14 mouse cellular contexts compared by ENCODE assay signal in genomic region chr1:90748544-90748943, GRCm38 (mm10).
DNase-seq lines count a peak whose midpoint lies in the region; ATAC-seq and TF ChIP-seq lines count a peak whose summit lies in the region.
"Had no signal": no experiment of that assay in that cellular context is flagged by ENCODE, and none has a peak within 500 bp of the region (broad histone marks: within the 10 kb centered on the region; RNA-seq: fewer than 3 reads in every experiment).

No protein-coding gene starts in this region.

- no peaks in the 10 kb centered on the region for H3K27me3 ChIP-seq in hindbrain, postnatal 0 days (ENCODE audit: insufficient read depth, low read length)
- no peaks in the 10 kb centered on the region for H3K27me3 ChIP-seq in hindbrain, embryonic 16.5 days (replicated peaks; ENCODE audit: control insufficient read depth, insufficient read depth, low read length)
- H3K27me3 ChIP-seq: liver, embryonic 12.5 days had no signal

- whole genome bisulfite sequencing in hindbrain, postnatal 0 days = 37% methylated on average over 4 of the region's 4 CpGs
- 65% methylated on average over 4 of the region's 4 CpGs for WGBS in hindbrain, embryonic 16.5 days

- H3K27ac ChIP-seq in hindbrain, postnatal 0 days = no peak overlapping the region
- no peak overlapping the region for H3K27ac ChIP-seq in hindbrain, embryonic 16.5 days (ENCODE audit: low read depth, low read length)
- H3K27ac ChIP-seq: liver, embryonic 12.5 days had no signal

- H3K9ac ChIP-seq in hindbrain, postnatal 0 days (replicated peaks; ENCODE audit: low read length) = no peak overlapping the region
- no peak overlapping the region for H3K9ac ChIP-seq in hindbrain, embryonic 16.5 days (ENCODE audit: low read depth, low read length)
- H3K9ac ChIP-seq: liver, embryonic 12.5 days had no signal

- H3K9me3 ChIP-seq in hindbrain, postnatal 0 days (ENCODE audit: low read length) = no peaks in the 10 kb centered on the region
- H3K9me3 ChIP-seq in hindbrain, embryonic 16.5 days (ENCODE audit: control insufficient read depth, low read length) = no peaks in the 10 kb centered on the region
- H3K9me3 ChIP-seq: liver, embryonic 12.5 days had no signal

- ATAC-seq in hindbrain, postnatal 0 days = no peak
- ATAC-seq in hindbrain, embryonic 16.5 days = no peak
- ATAC-seq: liver, embryonic 12.5 days; lung, postnatal 0 days had no signal

- H3K4me2 ChIP-seq in hindbrain, postnatal 0 days (ENCODE audit: low read depth, low read length) = no peak overlapping the region
- H3K4me2 ChIP-seq in hindbrain, embryonic 16.5 days (ENCODE audit: low read length) = no peak overlapping the region
- H3K4me2 ChIP-seq: heart, embryonic 11.5 days; liver, embryonic 12.5 days had no signal

- DNase-seq in hindbrain, postnatal 0 days (ENCODE audit: low spot score) = peak; percentile 45
- DNase-seq in cerebellum, adult 9-10 months = peak; percentile 92
- DNase-seq in layer of hippocampus, adult 9-11 months = peak; percentile 52
- DNase-seq in right cerebral cortex, postnatal 10 days (ENCODE audit: low spot score in 2 of 2) = peak; percentile 60 to 70
- DNase-seq in gastrocnemius, postnatal 4 days (ENCODE audit: low spot score in 2 of 2) = no peak
- DNase-seq in retina, postnatal 1 day = no peak
- DNase-seq in spleen, postnatal 14 days (ENCODE audit: low spot score in 2 of 2) = no peak
- DNase-seq: adrenal gland, adult 8-10 months; heart, postnatal 36 days; kidney, postnatal 10 days had no signal

- no peak overlapping the region for H3K4me3 ChIP-seq in hindbrain, postnatal 0 days (ENCODE audit: low read length)
- no peak overlapping the region for H3K4me3 ChIP-seq in hindbrain, embryonic 16.5 days (ENCODE audit: low read length)
- H3K4me3 ChIP-seq: liver, embryonic 12.5 days had no signal

- peaks cover 6% of the 10 kb centered on the region; the same call in 1 of the 2 replicates for H3K4me1 ChIP-seq in hindbrain, postnatal 0 days (ENCODE audit: insufficient read depth, low read length)
- peaks cover 12% of the 10 kb centered on the region for H3K4me1 ChIP-seq in hindbrain, embryonic 16.5 days (ENCODE audit: control insufficient read depth, insufficient read depth, low read depth, low read length)
- H3K4me1 ChIP-seq: liver, embryonic 12.5 days had no signal

- no peak for TF ChIP-seq CTCF in hindbrain, postnatal 0 days (IDR thresholded peaks at IDR 0.05; ENCODE audit: low read depth)

- H3K36me3 ChIP-seq in hindbrain, postnatal 0 days (ENCODE audit: insufficient read depth, low read length) = no peaks in the 10 kb centered on the region
- H3K36me3 ChIP-seq in hindbrain, embryonic 16.5 days (ENCODE audit: control insufficient read depth, insufficient read depth, low read length) = no peaks in the 10 kb centered on the region
- H3K36me3 ChIP-seq: liver, embryonic 12.5 days had no signal

Comparison
In these comparisons a context has a peak if more than half of its experiments do, and no peak if none do; other contexts are left out.
1. DNase-seq: peak in hindbrain, postnatal 0 days (single experiment), cerebellum, adult 9-10 months (single experiment), layer of hippocampus, adult 9-11 months (single experiment) and right cerebral cortex, postnatal 10 days (2 of 2); none in gastrocnemius, postnatal 4 days (0 of 2), retina, postnatal 1 day (single experiment) and spleen, postnatal 14 days (0 of 2).